Mouse (Mus musculus) liver, embryonic 13.5 days (tissue): ENCODE data around the gene 4933411K16Rik. TPM values are rescaled to one million over a fixed set of nuclear protein-coding genes. Genes with fewer than 3 reads are reported as not detected.
A peak's percentile ranks its signal among the peaks of the same experiment; 100 is the strongest.

Experiments used
- ATAC-seq: fragments of 200-750 bp; cut with Nextera tagmentation; 2 replicates; pipeline ENCODE4 v1.8.0; 2017; ENCODE audit warnings: low read depth, mild to moderate bottlenecking, moderate number of reproducible peaks, moderate library complexity
- DNase-seq: peaks from one replicate; pipeline ENCODE4 v3.0.0; 2022
- H3K27ac ChIP-seq: fragments of 300-500 bp; sonication (generic); 2 replicates; pipeline ENCODE4 v1.5.1; 2015; ENCODE audit warnings: moderate library complexity, mild to moderate bottlenecking, inconsistent platforms
- H3K27me3 ChIP-seq: fragments of 300-500 bp; sonication (generic); 2 replicates; pipeline ENCODE4 v1.6.1; 2015; ENCODE audit warnings: mild to moderate bottlenecking, inconsistent platforms
- H3K36me3 ChIP-seq: fragments of 300-500 bp; sonication (generic); 2 replicates; pipeline ENCODE4 v1.6.1; 2015; ENCODE audit warnings: mild to moderate bottlenecking, inconsistent platforms
- H3K4me1 ChIP-seq: fragments of 300-500 bp; sonication (generic); replicated peaks from 2 replicates; pipeline ENCODE4 v1.6.1; 2015; ENCODE audit warnings: inconsistent platforms
- H3K4me2 ChIP-seq: fragments of 300-500 bp; sonication (generic); 2 replicates; pipeline ENCODE4 v1.6.1; 2015; ENCODE audit warnings: inconsistent platforms, mild to moderate bottlenecking, moderate library complexity
- H3K4me3 ChIP-seq: fragments of 300-500 bp; sonication (generic); replicated peaks from 2 replicates; pipeline ENCODE4 v1.5.1; 2015; ENCODE audit warnings: mild to moderate bottlenecking, inconsistent platforms
- H3K9ac ChIP-seq: fragments of 300-500 bp; sonication (generic); 2 replicates; pipeline ENCODE4 v1.6.1; 2015; ENCODE audit warnings: mild to moderate bottlenecking, inconsistent platforms
- H3K9me3 ChIP-seq: fragments of 300-500 bp; sonication (generic); replicated peaks from 2 replicates; pipeline ENCODE4 v1.6.1; 2016; ENCODE audit warnings: inconsistent platforms
- WGBS: fragments of 180-500 bp; shearing (Covaris S2); methylation state at CpG from one replicate; pipeline ENCODE4 v1.1.7; 2015; ENCODE audit not compliant: insufficient replicate concordance; 5-methylcytosine and 5-hydroxymethylcytosine counted together
- polyA plus RNA-seq: library from polyadenylated mRNA; unstranded; fragments of >200 nt; fragmentation: Nextera tagmentation; extraction: Ambion mirVana; gene quantifications from 2 replicates; pipeline ENCODE4 v1.2.1, GENCODE M21; 2015

4933411K16Rik gene
- polyA plus RNA-seq, 1 experiment from 2014 or later = not detected

DNA sequence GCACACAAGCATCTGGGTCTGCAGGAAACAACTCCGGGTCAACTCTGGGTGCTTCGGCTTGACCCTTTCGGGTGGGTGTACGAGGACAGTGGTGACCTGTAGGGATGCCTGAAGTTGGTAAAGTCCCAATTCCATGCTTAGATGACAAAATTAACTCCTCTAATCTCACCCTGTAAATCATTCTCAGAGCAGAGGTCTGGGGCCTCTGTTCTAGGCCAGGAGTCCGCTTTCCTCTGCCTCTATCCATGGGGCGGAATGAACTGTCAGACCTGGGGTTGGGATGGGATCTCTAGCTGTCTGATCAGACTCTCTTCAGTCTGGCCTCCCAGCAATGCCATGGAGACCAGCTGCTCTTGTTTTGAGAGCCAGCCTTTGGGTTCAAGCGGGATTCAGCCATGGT is 9.4 kb downstream of the 4933411K16Rik start:
- H3K36me3 ChIP-seq = 0 out of 2 replicates have a peak, but pooled peaks cover 6% of the 10 kb centered on the region
- 76% methylated on average over 7 of the region's 7 CpGs for WGBS
- peak; percentile 60 for ATAC-seq
- H3K4me3 ChIP-seq = no peak overlapping the region
- H3K9ac ChIP-seq = no peak overlapping the region
- H3K27me3 ChIP-seq = 0 out of 2 replicates have a peak, but pooled peaks cover 3% of the 10 kb centered on the region
- H3K4me2 ChIP-seq = no peak overlapping the region
- peak overlapping the region; percentile 47 for H3K27ac ChIP-seq
- peaks cover 7% of the 10 kb centered on the region; the same call in 1 of the 2 replicates for H3K4me1 ChIP-seq
- no peaks in the 10 kb centered on the region for H3K9me3 ChIP-seq
- DNase-seq = no peak

GRCm38 (mm10) chr19:42068441-42069240 is 16.6 kb downstream of the 4933411K16Rik start:
- Histone ChIP-seq H3K27me3 (no peaks in the 10 kb centered on the region), H3K9me3 (no peaks in the 10 kb centered on the region), H3K36me3 (peaks cover 9% of the 10 kb centered on the region), H3K4me1 (peaks cover 14% of the 10 kb centered on the region; the same call in 1 of the 2 replicates), H3K9ac (no peak overlapping the region), H3K27ac (no peak overlapping the region), H3K4me3 (no peak overlapping the region), H3K4me2 (no peak overlapping the region)
- 56% methylated on average over 11 of the region's 11 CpGs for WGBS
- DNase-seq = no peak
- no peak for ATAC-seq

DNA sequence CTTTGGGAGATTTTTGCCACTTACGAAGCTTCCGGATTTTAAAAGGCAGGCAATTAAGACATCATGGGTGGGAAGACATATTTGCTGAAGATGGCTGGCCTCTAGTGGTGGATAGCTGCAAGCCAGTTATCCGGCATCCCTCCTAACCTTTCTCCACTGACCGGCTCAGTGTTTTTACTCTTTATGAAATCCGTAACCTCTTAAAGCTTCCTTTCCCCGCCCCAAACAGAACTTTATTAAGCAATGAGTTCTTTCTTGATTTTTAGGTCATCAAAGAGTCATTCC is 17.1 kb downstream of the 4933411K16Rik start:
- H3K9ac ChIP-seq = no peak overlapping the region
- no peak for DNase-seq
- H3K27me3 ChIP-seq = no peaks in the 10 kb centered on the region
- WGBS = 62% methylated on average over 6 of the region's 6 CpGs
- H3K4me1 ChIP-seq = peaks cover 14% of the 10 kb centered on the region; the same call in 1 of the 2 replicates
- no peak overlapping the region for H3K4me3 ChIP-seq
- no peak for ATAC-seq
- H3K4me2 ChIP-seq = no peak overlapping the region
- no peak overlapping the region for H3K27ac ChIP-seq
- H3K36me3 ChIP-seq = peaks cover 9% of the 10 kb centered on the region
- no peaks in the 10 kb centered on the region for H3K9me3 ChIP-seq

- Histone ChIP-seq H3K27me3 (no peaks in the 10 kb centered on the region), H3K4me2 (no peak overlapping the region), H3K9ac (no peak overlapping the region), H3K36me3 (peaks cover 14% of the 10 kb centered on the region), H3K4me3 (no peak overlapping the region), H3K9me3 (no peaks in the 10 kb centered on the region), H3K27ac (peak overlapping the region; percentile 30), H3K4me1 (peaks cover 14% of the 10 kb centered on the region; the same call in 1 of the 2 replicates)
- DNase-seq (no peak), ATAC-seq (no peak)
- WGBS = 70% methylated on average over 7 of the region's 7 CpGs
Observed at GRCm38 (mm10) chr19:42071221-42071620, 19.2 kb downstream of the 4933411K16Rik start.

- Histone ChIP-seq H3K27ac (peak overlapping the region; percentile 79), H3K27me3 (no peaks in the 10 kb centered on the region), H3K9ac (no peak overlapping the region), H3K36me3 (peaks cover 11% of the 10 kb centered on the region), H3K4me2 (no peak overlapping the region), H3K4me3 (no peak overlapping the region), H3K9me3 (no peaks in the 10 kb centered on the region), H3K4me1 (peaks cover 14% of the 10 kb centered on the region; the same call in 1 of the 2 replicates)
- DNase-seq (no peak), ATAC-seq (peak; percentile 75)
- WGBS = 54% methylated on average over 15 of the region's 15 CpGs
Observed at GRCm38 (mm10) chr19:42071886-42072608, 20.0 kb downstream of the 4933411K16Rik start.

DNA sequence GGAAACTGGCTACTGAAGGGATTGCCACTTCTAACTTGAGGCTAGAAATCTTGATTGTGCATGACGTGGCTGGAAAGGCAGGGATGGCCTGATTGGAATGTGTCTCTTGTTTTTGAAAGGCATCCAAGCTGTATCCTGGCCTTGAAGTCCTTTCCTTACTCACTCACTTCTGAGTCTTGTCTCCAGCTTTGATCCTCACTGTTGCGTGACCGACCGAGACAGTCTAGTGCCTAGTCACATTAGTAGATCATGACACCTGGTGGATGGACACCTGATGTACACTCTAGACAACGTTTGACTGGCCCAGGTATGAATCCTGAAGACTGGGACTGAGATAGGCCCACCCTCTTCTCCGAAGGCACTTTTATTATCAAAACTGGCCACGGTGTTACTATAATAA is 20.8 kb downstream of the 4933411K16Rik start:
- Histone ChIP-seq H3K27ac (peak overlapping the region; percentile 79), H3K4me2 (no peak overlapping the region), H3K4me1 (peaks cover 14% of the 10 kb centered on the region; the same call in 1 of the 2 replicates), H3K36me3 (peaks cover 11% of the 10 kb centered on the region), H3K9ac (no peak overlapping the region), H3K27me3 (no peaks in the 10 kb centered on the region), H3K4me3 (no peak overlapping the region), H3K9me3 (no peaks in the 10 kb centered on the region)
- ATAC-seq = no peak
- 64% methylated on average over 7 of the region's 7 CpGs for WGBS
- no peak for DNase-seq

DNA sequence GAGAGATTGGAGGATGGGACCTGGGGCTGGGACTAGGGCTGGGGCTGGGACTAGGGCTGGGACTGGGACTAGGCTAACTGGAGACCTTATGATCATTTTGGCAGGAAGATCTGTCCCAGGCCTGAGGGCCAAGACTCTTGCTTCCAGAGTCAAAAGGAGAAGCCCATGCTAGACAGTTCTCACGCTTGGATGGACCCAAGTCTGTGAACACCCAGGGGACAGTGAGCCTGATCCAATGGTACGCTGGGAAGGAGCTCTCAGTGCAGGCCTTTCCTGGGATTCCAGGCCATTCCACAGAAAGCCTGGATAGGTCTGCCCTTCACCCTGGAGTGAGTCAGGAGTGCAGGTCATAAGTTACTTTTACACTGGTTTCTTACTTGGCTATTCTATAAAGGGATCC is 23.0 kb downstream of the 4933411K16Rik start:
- no peak for DNase-seq
- 70% methylated on average over 2 of the region's 2 CpGs for WGBS
- Histone ChIP-seq H3K4me3 (no peak overlapping the region), H3K9me3 (no peaks in the 10 kb centered on the region), H3K36me3 (peaks cover 11% of the 10 kb centered on the region), H3K9ac (no peak overlapping the region), H3K4me1 (peaks cover 24% of the 10 kb centered on the region), H3K4me2 (no peak overlapping the region), H3K27me3 (no peaks in the 10 kb centered on the region), H3K27ac (no peak overlapping the region)
- ATAC-seq = no peak

DNA sequence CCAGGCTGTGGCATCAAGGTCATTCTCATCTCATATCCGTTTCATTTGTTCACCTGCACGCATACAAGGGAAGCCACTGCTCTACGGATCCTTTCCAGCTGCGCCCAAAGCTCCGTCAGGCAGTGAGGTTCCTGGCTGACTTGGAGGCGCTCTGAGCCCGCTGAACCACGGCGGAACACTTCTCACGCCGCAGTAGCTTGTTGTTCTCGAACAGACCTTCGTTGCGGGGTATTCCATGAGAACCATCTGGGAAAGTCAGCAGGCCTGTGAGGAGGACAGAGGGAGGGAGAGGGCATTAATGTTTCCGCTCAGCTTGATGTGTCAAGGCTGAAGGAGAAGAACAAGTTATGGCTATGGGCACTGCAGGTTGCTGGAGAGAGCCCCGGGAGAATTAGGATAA is 23.9 kb downstream of the 4933411K16Rik start:
- ATAC-seq (no peak), DNase-seq (no peak)
- WGBS = 78% methylated on average over 16 of the region's 16 CpGs
- Histone ChIP-seq H3K27ac (no peak overlapping the region), H3K9ac (no peak overlapping the region), H3K4me1 (peaks cover 29% of the 10 kb centered on the region), H3K36me3 (0 out of 2 replicates have a peak, but pooled peaks cover 5% of the 10 kb centered on the region), H3K4me2 (no peak overlapping the region), H3K27me3 (no peaks in the 10 kb centered on the region), H3K4me3 (no peak overlapping the region), H3K9me3 (no peaks in the 10 kb centered on the region)

- no peak for DNase-seq
Observed at GRCm38 (mm10) chr19:42078566-42078965, 26.5 kb downstream of the 4933411K16Rik start.

GRCm38 (mm10) chr19:42079006-42079405 is 27.0 kb downstream of the 4933411K16Rik start:
- peak; percentile 50 for DNase-seq
- peak; percentile 59; the same call in 1 of the 2 replicates for ATAC-seq
- Histone ChIP-seq H3K27me3 (no peaks in the 10 kb centered on the region), H3K27ac (peak overlapping the region; percentile 47; the same call in 1 of the 2 replicates), H3K4me1 (peaks cover 22% of the 10 kb centered on the region), H3K36me3 (0 out of 2 replicates have a peak, but pooled peaks cover 5% of the 10 kb centered on the region), H3K9me3 (no peaks in the 10 kb centered on the region), H3K4me3 (no peak overlapping the region), H3K9ac (no peak overlapping the region), H3K4me2 (peak overlapping the region; percentile 8; the same call in 1 of the 2 replicates)
- WGBS = 68% methylated on average over 12 of the region's 12 CpGs

More at GRCm38 (mm10) chr19:42078566-42078965, 26.5 kb downstream of the 4933411K16Rik start:
- WGBS = 81% methylated on average over 8 of the region's 8 CpGs
- H3K4me2 ChIP-seq = no peak overlapping the region
- H3K4me1 ChIP-seq = peaks cover 22% of the 10 kb centered on the region
- H3K27ac ChIP-seq = peak overlapping the region; percentile 21; the same call in 1 of the 2 replicates
- H3K9me3 ChIP-seq = no peaks in the 10 kb centered on the region
- H3K36me3 ChIP-seq = 0 out of 2 replicates have a peak, but pooled peaks cover 5% of the 10 kb centered on the region
- no peak overlapping the region for H3K9ac ChIP-seq
- ATAC-seq = no peak
- no peaks in the 10 kb centered on the region for H3K27me3 ChIP-seq
- H3K4me3 ChIP-seq = no peak overlapping the region

GRCm38 (mm10) chr19:42079950-42080349 is 27.9 kb downstream of the 4933411K16Rik start:
- H3K27me3 ChIP-seq = no peaks in the 10 kb centered on the region
- no peak overlapping the region for H3K4me2 ChIP-seq
- H3K4me1 ChIP-seq = peaks cover 22% of the 10 kb centered on the region
- ATAC-seq (no peak), DNase-seq (no peak)
- no peaks in the 10 kb centered on the region for H3K9me3 ChIP-seq
- no peak overlapping the region for H3K27ac ChIP-seq
- no peak overlapping the region for H3K9ac ChIP-seq
- H3K4me3 ChIP-seq = no peak overlapping the region
- WGBS = 62% methylated on average over 5 of the region's 5 CpGs
- H3K36me3 ChIP-seq = 0 out of 2 replicates have a peak, but pooled peaks cover 5% of the 10 kb centered on the region
